In the genomic region with DNA sequence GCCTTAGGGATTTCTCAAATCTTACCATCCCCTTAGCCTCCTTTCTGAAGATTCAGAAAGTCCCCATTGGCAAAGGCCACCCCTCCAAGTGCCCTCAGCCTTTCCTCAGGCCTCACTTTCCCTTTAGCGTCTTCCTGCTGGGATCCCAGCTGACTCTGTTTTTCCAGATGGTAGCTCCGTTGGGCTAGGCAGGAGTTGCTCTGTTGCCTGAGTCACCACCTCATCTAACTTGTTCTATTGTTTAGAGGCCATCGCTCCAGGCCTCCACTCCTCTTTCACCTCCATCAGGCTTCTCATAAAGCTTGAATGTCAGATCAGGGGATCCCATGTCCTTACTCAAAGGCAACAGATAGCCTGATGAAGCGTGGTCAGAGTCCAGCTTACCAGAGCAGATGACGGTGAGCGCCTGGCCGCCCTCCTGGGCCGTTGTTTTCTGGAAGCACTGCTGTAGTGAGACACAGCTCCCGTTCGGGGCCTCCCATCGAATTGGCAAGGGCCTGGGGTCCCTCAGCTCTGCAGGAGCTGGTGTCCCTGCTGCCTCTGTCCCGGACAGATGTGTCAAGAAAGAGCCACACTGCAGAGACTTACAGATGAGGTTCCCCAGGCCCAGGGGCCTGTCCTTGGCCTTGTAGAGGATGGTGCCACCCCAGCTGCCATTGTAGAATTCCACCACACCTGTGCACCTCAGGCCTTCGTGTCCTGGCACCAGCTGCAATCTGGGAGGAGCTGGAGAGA, we compare ENCODE assay signal across 26 mouse cellular contexts. TPM values are rescaled to one million over a fixed set of nuclear protein-coding genes. Genes with fewer than 3 reads are reported as not detected.
A peak's percentile ranks its signal among the peaks of the same experiment; 100 is the strongest.
DNase-seq lines count a peak whose midpoint lies in the region; ATAC-seq and TF ChIP-seq lines count a peak whose summit lies in the region.
"Had no signal": no experiment of that assay in that cellular context is flagged by ENCODE, and none has a peak within 500 bp of the region (broad histone marks: within the 10 kb centered on the region; RNA-seq: fewer than 3 reads in every experiment).

No protein-coding gene starts in this region.

- TF ChIP-seq CTCF in stomach, postnatal 0 days (IDR thresholded peaks at IDR 0.05; ENCODE audit: low read depth), result no peak

- no peak for ATAC-seq in midbrain, embryonic 15.5 days (replicated peaks)
- no peak for ATAC-seq in embryonic facial prominence, embryonic 15.5 days (ENCODE audit: insufficient number of reproducible peaks, low FRiP score, low TSS enrichment, low read depth)
- ATAC-seq in stomach, postnatal 0 days (ENCODE audit: low FRiP score, low TSS enrichment), result no peak
- ATAC-seq: intestine, embryonic 16.5 days had no signal

- no peaks in the 10 kb centered on the region for H3K36me3 ChIP-seq in midbrain, embryonic 10.5 days
- H3K36me3 ChIP-seq in midbrain, embryonic 15.5 days (replicated peaks), result no peaks in the 10 kb centered on the region
- H3K36me3 ChIP-seq in embryonic facial prominence, embryonic 15.5 days, result no peaks in the 10 kb centered on the region
- H3K36me3 ChIP-seq in stomach, postnatal 0 days (ENCODE audit: control insufficient read depth, insufficient read depth, low read length), result no peaks in the 10 kb centered on the region
- H3K36me3 ChIP-seq: heart, embryonic 13.5 days; hindbrain, embryonic 15.5 days had no signal

- DNase-seq in midbrain, embryonic 10.5 days (ENCODE audit: low spot score), result no peak
- peak; percentile 61 for DNase-seq in cerebellum, adult 8-10 months
- DNase-seq in stomach, postnatal 0 days (ENCODE audit: low spot score), result no peak
- DNase-seq in left cerebral cortex, postnatal 14 days (ENCODE audit: low spot score in 2 of 2), result no peak
- DNase-seq in gastrocnemius, postnatal 10 days, result no peak
- DNase-seq: B cell, adult 2 months; gastrocnemius, postnatal 14 days; heart, adult 18-20 months; lung, adult 18-20 months; lung, postnatal 14 days; retina, postnatal 1 day had no signal

- WGBS in midbrain, embryonic 10.5 days, result 77% methylated on average over 13 of the region's 13 CpGs
- WGBS in midbrain, embryonic 15.5 days, result 83% methylated on average over 13 of the region's 13 CpGs
- 70% methylated on average over 13 of the region's 13 CpGs for WGBS in embryonic facial prominence, embryonic 15.5 days
- WGBS in stomach, postnatal 0 days, result 71% methylated on average over 13 of the region's 13 CpGs

- H3K4me1 ChIP-seq in midbrain, embryonic 10.5 days, result peaks cover 32% of the 10 kb centered on the region
- peaks cover 21% of the 10 kb centered on the region for H3K4me1 ChIP-seq in midbrain, embryonic 15.5 days
- H3K4me1 ChIP-seq in embryonic facial prominence, embryonic 15.5 days, result peaks cover 29% of the 10 kb centered on the region
- no peaks in the 10 kb centered on the region for H3K4me1 ChIP-seq in stomach, postnatal 0 days (replicated peaks; ENCODE audit: control insufficient read depth, insufficient read depth)

- H3K4me2 ChIP-seq in midbrain, embryonic 15.5 days, result no peak overlapping the region
- no peak overlapping the region for H3K4me2 ChIP-seq in embryonic facial prominence, embryonic 15.5 days (replicated peaks)
- no peak overlapping the region for H3K4me2 ChIP-seq in stomach, postnatal 0 days (replicated peaks; ENCODE audit: low read depth)
- H3K4me2 ChIP-seq: heart, embryonic 13.5 days; hindbrain, embryonic 15.5 days had no signal

- H3K9me3 ChIP-seq in midbrain, embryonic 10.5 days (replicated peaks), result no peaks in the 10 kb centered on the region
- no peaks in the 10 kb centered on the region for H3K9me3 ChIP-seq in midbrain, embryonic 15.5 days
- no peaks in the 10 kb centered on the region for H3K9me3 ChIP-seq in embryonic facial prominence, embryonic 15.5 days (replicated peaks)
- H3K9me3 ChIP-seq in stomach, postnatal 0 days (ENCODE audit: control insufficient read depth, low read length), result no peaks in the 10 kb centered on the region
- H3K9me3 ChIP-seq: heart, embryonic 13.5 days; hindbrain, embryonic 15.5 days had no signal

- H3K4me3 ChIP-seq in midbrain, embryonic 10.5 days, result no peak overlapping the region
- H3K4me3 ChIP-seq in midbrain, embryonic 15.5 days, result no peak overlapping the region
- no peak overlapping the region for H3K4me3 ChIP-seq in embryonic facial prominence, embryonic 15.5 days (replicated peaks)
- no peak overlapping the region for H3K4me3 ChIP-seq in stomach, postnatal 0 days (ENCODE audit: low read depth, low read length)
- H3K4me3 ChIP-seq: heart, embryonic 13.5 days; hindbrain, embryonic 15.5 days had no signal

- intact Hi-C loops in left cerebral cortex, postnatal 14 days (cut with DNase I), result no loop called here

- H3K9ac ChIP-seq in midbrain, embryonic 15.5 days, result no peak overlapping the region
- no peak overlapping the region for H3K9ac ChIP-seq in embryonic facial prominence, embryonic 15.5 days
- H3K9ac ChIP-seq in stomach, postnatal 0 days (ENCODE audit: low read length), result no peak overlapping the region
- H3K9ac ChIP-seq: heart, embryonic 13.5 days; hindbrain, embryonic 15.5 days had no signal

- TF ChIP-seq EP300 in stomach, postnatal 0 days (optimal IDR thresholded peaks at IDR 0.05), result peak; percentile 28

- H3K27me3 ChIP-seq in midbrain, embryonic 10.5 days (ENCODE audit: low read depth, poor library complexity, severe bottlenecking), result no peaks in the 10 kb centered on the region
- H3K27me3 ChIP-seq in midbrain, embryonic 15.5 days (replicated peaks), result no peaks in the 10 kb centered on the region
- no peaks in the 10 kb centered on the region for H3K27me3 ChIP-seq in embryonic facial prominence, embryonic 15.5 days
- H3K27me3 ChIP-seq in stomach, postnatal 0 days (ENCODE audit: control insufficient read depth, insufficient read depth, low read length), result no peaks in the 10 kb centered on the region
- H3K27me3 ChIP-seq: heart, embryonic 13.5 days; hindbrain, embryonic 15.5 days had no signal

- 0 out of 2 replicates have a peak overlapping the region, but pooled peaks have one; percentile 3 for H3K27ac ChIP-seq in midbrain, embryonic 10.5 days (replicated peaks)
- H3K27ac ChIP-seq in midbrain, embryonic 15.5 days, result no peak overlapping the region
- H3K27ac ChIP-seq in embryonic facial prominence, embryonic 15.5 days (replicated peaks), result peak overlapping the region; percentile 72
- peak overlapping the region; percentile 88 for H3K27ac ChIP-seq in stomach, postnatal 0 days (replicated peaks)
- H3K27ac ChIP-seq: heart, embryonic 13.5 days; hindbrain, embryonic 15.5 days had no signal

RNA-seq across cellular contexts. Expression of gene Cd5, which starts 14.0 kb away (rescaled TPM):
- polyA plus RNA-seq in midbrain, embryonic 10.5 days (2016; fragmentation: Nextera tagmentation; extraction: Ambion mirVana), result not detected in 2 replicates
- polyA plus RNA-seq in midbrain, embryonic 15.5 days (2015; fragmentation: Nextera tagmentation; extraction: Ambion mirVana), result 0.52 and 0.86 TPM in 2 replicates
- 0.81 and 1.3 TPM in 2 replicates for polyA plus RNA-seq in embryonic facial prominence, embryonic 15.5 days (2015; fragmentation: Nextera tagmentation; extraction: Ambion mirVana)
- 1.6 and 1.8 TPM in 2 replicates for polyA plus RNA-seq in stomach, postnatal 0 days (2015; fragmentation: Nextera tagmentation; extraction: Ambion mirVana)
- total RNA-seq in left cerebral cortex, postnatal 14 days (2021), result under 1 TPM; 0.17 to 0.22 TPM
- under 1 TPM in 1 of 2 experiments, not detected in 1; 0.25 TPM for total RNA-seq in gastrocnemius, postnatal 10 days (2021)
- total RNA-seq: gastrocnemius, postnatal 14 days had no signal
- polyA plus RNA-seq: intestine, embryonic 16.5 days had no signal

RNA-seq across cellular contexts. Expression of gene Vps37c, which starts 36.3 kb away (rescaled TPM):
- 33.8 and 36.0 TPM in 2 replicates for polyA plus RNA-seq in midbrain, embryonic 10.5 days (2016; fragmentation: Nextera tagmentation; extraction: Ambion mirVana)
- polyA plus RNA-seq in midbrain, embryonic 15.5 days (2015; fragmentation: Nextera tagmentation; extraction: Ambion mirVana), result 31.8 TPM in 2 replicates
- polyA plus RNA-seq in embryonic facial prominence, embryonic 15.5 days (2015; fragmentation: Nextera tagmentation; extraction: Ambion mirVana), result 43.0 and 47.0 TPM in 2 replicates
- 48.6 and 57.3 TPM in 2 replicates for polyA plus RNA-seq in stomach, postnatal 0 days (2015; fragmentation: Nextera tagmentation; extraction: Ambion mirVana)
- total RNA-seq in left cerebral cortex, postnatal 14 days (2021), result 10 to 100 TPM; 29.3 to 32.5 TPM
- 10 to 100 TPM; 17.3 to 23.1 TPM for total RNA-seq in gastrocnemius, postnatal 10 days (2021)

RNA-seq across cellular contexts. Expression of gene Pga5, which starts 46.9 kb away (rescaled TPM):
- polyA plus RNA-seq in midbrain, embryonic 10.5 days (2016; fragmentation: Nextera tagmentation; extraction: Ambion mirVana), result not detected in 2 replicates
- not detected in 2 replicates for polyA plus RNA-seq in midbrain, embryonic 15.5 days (2015; fragmentation: Nextera tagmentation; extraction: Ambion mirVana)
- not detected in 2 replicates for polyA plus RNA-seq in embryonic facial prominence, embryonic 15.5 days (2015; fragmentation: Nextera tagmentation; extraction: Ambion mirVana)
- 22,358 and 23,362 TPM in 2 replicates for polyA plus RNA-seq in stomach, postnatal 0 days (2015; fragmentation: Nextera tagmentation; extraction: Ambion mirVana)
- total RNA-seq in left cerebral cortex, postnatal 14 days (2021), result not detected
- not detected for total RNA-seq in gastrocnemius, postnatal 10 days (2021)
- total RNA-seq: gastrocnemius, postnatal 14 days; heart, adult 18-20 months; heart, postnatal 25 days; layer of hippocampus, postnatal 25 days; left cerebral cortex, postnatal 10 days; liver, adult 2 months; megakaryocyte, adult 5-6 weeks; monocyte, adult 5-6 weeks had no signal
- polyA plus RNA-seq: cortical plate, adult 2 months; embryonic facial prominence, embryonic 14.5 days; heart, embryonic 13.5 days; hindbrain, embryonic 15.5 days; kidney, embryonic 16.5 days; liver, adult 2 months; neural tube, embryonic 11.5 days had no signal

Comparison
In these comparisons a context has a peak if more than half of its experiments do, and no peak if none do; other contexts are left out.
1. RNA of gene Pga5, which starts 46.9 kb away (polyA plus RNA-seq): 22,358 to 23,362 TPM in stomach, postnatal 0 days; not detected in embryonic facial prominence, embryonic 15.5 days, not detected in midbrain, embryonic 10.5 days and not detected in midbrain, embryonic 15.5 days; every median in the first group is over 1,000 times any median in the second.